Mouse (Mus musculus) heart, postnatal 0 days (tissue): ENCODE data around the gene Chd2.

ENCODE experiments used
- CTCF ChIP-seq: IDR thresholded peaks from 2 replicates; pipeline ENCODE4 v1.5.1; 2016; ENCODE audit warnings: antibody characterized with exemption, control low read depth, low read depth
- EP300 ChIP-seq: IDR thresholded peaks from 2 replicates; pipeline ENCODE4 v1.6.1; 2016; ENCODE audit warnings: antibody characterized with exemption, low read depth

- TF ChIP-seq CTCF (no peak), EP300 (no peak)
These were observed 141.3 kb downstream of the Chd2 start for GRCm38 (mm10) chr7:73400051-73400916.
